Mouse (Mus musculus) leukemia stem cell, adult 10-12 weeks (primary cell): ENCODE measurements around the gene Trhr2. TPM values are rescaled to one million over a fixed set of nuclear protein-coding genes. Genes with fewer than 3 reads are reported as not detected.

Source experiments
- polyA plus RNA-seq: library from polyadenylated mRNA; stranded (reverse); fragments of >175 nt; gene quantifications from 2 replicates; pipeline ENCODE4 v1.2.3, GENCODE M21; 2012; ENCODE audit warnings: low replicate concordance

Gene Trhr2
- polyA plus RNA-seq = not detected in 2 replicates

GRCm38 (mm10) chr8:122360696-122361416 is at the start of gene Trhr2:
Trhr2 (minus strand) TSS chr8:122360746.

GRCm38 (mm10) chr8:122376365-122377231 is 16.1 kb upstream of the Trhr2 start, which contains the start of gene Zc3h18:
Zc3h18 (plus strand) TSS chr8:122376609.

Other genes with a start within 250 kb of the Trhr2 start
- 1,742 and 2,184 TPM in 2 replicates for gene Zfpm1, start 78.6 kb downstream of the Trhr2 start, polyA plus RNA-seq
- gene Zc3h18, start 15.9 kb upstream of the Trhr2 start, polyA plus RNA-seq = 91.5 and 120 TPM in 2 replicates
- 0.27 TPM in 1 of 2 replicates, not detected in the other for gene Il17c, start 61.3 kb upstream of the Trhr2 start, polyA plus RNA-seq
- 241 and 437 TPM in 2 replicates for gene Cyba, start 72.2 kb upstream of the Trhr2 start, polyA plus RNA-seq
- gene Mvd, start 82.7 kb upstream of the Trhr2 start, polyA plus RNA-seq = 7.4 and 8.7 TPM in 2 replicates
- 0.42 and 0.59 TPM in 2 replicates for gene Snai3, start 100.0 kb upstream of the Trhr2 start, polyA plus RNA-seq
- 16.7 and 27.1 TPM in 2 replicates for gene Rnf166, start 115.3 kb upstream of the Trhr2 start, polyA plus RNA-seq
- gene Ctu2, start 115.4 kb upstream of the Trhr2 start, polyA plus RNA-seq = 35.6 and 52.9 TPM in 2 replicates
- 144 and 175 TPM in 2 replicates for gene Piezo1, start 190.6 kb upstream of the Trhr2 start, polyA plus RNA-seq
- 618 and 659 TPM in 2 replicates for gene Cdt1, start 207.3 kb upstream of the Trhr2 start, polyA plus RNA-seq
- gene Aprt, start 216.2 kb upstream of the Trhr2 start, polyA plus RNA-seq = 73.2 and 246 TPM in 2 replicates